ENCODE assay signal across 8 mouse cellular contexts in the genomic region with DNA sequence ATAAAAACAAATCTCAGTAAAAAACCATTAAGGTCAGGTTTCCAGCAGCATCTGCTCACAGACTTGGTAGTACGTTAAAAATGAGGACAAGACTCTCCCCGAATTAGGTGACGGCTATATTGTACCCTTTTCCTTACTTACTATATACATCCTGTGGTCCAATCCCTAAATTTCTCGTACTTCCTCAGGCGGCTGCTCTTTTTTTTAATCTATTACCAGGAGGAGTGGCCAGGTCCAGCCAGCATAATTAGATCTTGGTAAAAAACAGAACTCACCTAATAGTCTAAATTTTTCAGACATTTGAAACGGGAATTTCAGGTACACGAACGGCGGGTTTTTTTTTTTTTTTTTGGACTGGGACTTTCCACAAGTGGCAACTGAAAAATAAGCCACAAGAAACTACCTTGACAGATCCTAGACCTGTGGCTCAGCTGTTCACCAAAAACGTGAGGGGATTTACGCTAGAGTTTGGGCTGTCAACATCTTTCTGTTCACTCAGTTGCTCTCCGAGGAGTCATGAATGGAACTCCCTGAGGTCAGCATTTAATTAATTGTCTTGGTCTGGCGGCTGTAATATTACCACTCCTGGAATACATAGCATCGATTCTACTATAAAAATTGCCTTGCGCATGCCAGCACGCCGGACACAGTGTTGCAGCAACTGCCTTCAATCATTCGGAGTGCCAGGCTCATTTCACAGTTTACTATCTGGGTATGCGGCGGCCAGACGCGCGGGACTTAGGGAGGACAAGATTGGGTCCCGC. TPM values are rescaled to one million over a fixed set of nuclear protein-coding genes. Genes with fewer than 3 reads are reported as not detected.
DNase-seq lines count a peak whose midpoint lies in the region; ATAC-seq and TF ChIP-seq lines count a peak whose summit lies in the region.

No protein-coding gene starts in this region.

- H3K4me3 ChIP-seq in heart, postnatal 0 days (ENCODE audit: low read depth, low read length) = peak overlapping the region; percentile 85
- H3K4me3 ChIP-seq in G1E (ENCODE audit: low read depth, low read length) = peak overlapping the region; percentile 96
- peak overlapping the region; percentile 93 for H3K4me3 ChIP-seq in hindbrain, embryonic 12.5 days
- H3K4me3 ChIP-seq in midbrain, embryonic 12.5 days = peak overlapping the region; percentile 94

- H3K4me1 ChIP-seq in heart, postnatal 0 days (ENCODE audit: control insufficient read depth, insufficient read depth) = peaks cover 38% of the 10 kb centered on the region
- H3K4me1 ChIP-seq in G1E (ENCODE audit: insufficient read depth, low read depth, low read length) = peaks cover 72% of the 10 kb centered on the region
- peaks cover 55% of the 10 kb centered on the region for H3K4me1 ChIP-seq in hindbrain, embryonic 12.5 days
- peaks cover 52% of the 10 kb centered on the region for H3K4me1 ChIP-seq in midbrain, embryonic 12.5 days

- no peak; the same call in 1 of the 2 replicates for TF ChIP-seq EP300 in heart, postnatal 0 days (IDR thresholded peaks at IDR 0.05; ENCODE audit: low read depth)

- ATAC-seq in heart, postnatal 0 days (ENCODE audit: insufficient read depth, low read depth) = no peak
- ATAC-seq in G1E (ENCODE audit: extremely low read depth, insufficient number of reproducible peaks, low FRiP score, poor library complexity, severe bottlenecking) = no peak
- no peak for ATAC-seq in hindbrain, embryonic 12.5 days (ENCODE audit: low FRiP score)
- ATAC-seq in midbrain, embryonic 12.5 days (ENCODE audit: low FRiP score, low read depth) = no peak

- H3K9me3 ChIP-seq in heart, postnatal 0 days (replicated peaks; ENCODE audit: control insufficient read depth, low read length) = no peaks in the 10 kb centered on the region
- no peaks in the 10 kb centered on the region for H3K9me3 ChIP-seq in G1E (replicated peaks)
- no peaks in the 10 kb centered on the region for H3K9me3 ChIP-seq in hindbrain, embryonic 12.5 days (replicated peaks)
- no peaks in the 10 kb centered on the region for H3K9me3 ChIP-seq in midbrain, embryonic 12.5 days

- no peaks in the 10 kb centered on the region for H3K27me3 ChIP-seq in heart, postnatal 0 days (ENCODE audit: control insufficient read depth, insufficient read depth, low read length)
- H3K27me3 ChIP-seq in G1E (ENCODE audit: insufficient read depth, low read length) = no peaks in the 10 kb centered on the region
- H3K27me3 ChIP-seq in hindbrain, embryonic 12.5 days = no peaks in the 10 kb centered on the region
- 0 out of 2 replicates have a peak, but pooled peaks cover 4% of the 10 kb centered on the region for H3K27me3 ChIP-seq in midbrain, embryonic 12.5 days

- no peak for DNase-seq in heart, postnatal 0 days (ENCODE audit: low spot score)
- no peak for DNase-seq in heart, adult 9 months (ENCODE audit: low spot score in 2 of 2)
- DNase-seq in G1E (ENCODE audit: low spot score) (no peak), adipocyte (ENCODE audit: low spot score) (no peak)
- no peak for DNase-seq in adrenal gland, postnatal 14 days
- no peak for DNase-seq in urinary bladder, adult 2 months (ENCODE audit: low spot score)

- H3K36me3 ChIP-seq in heart, postnatal 0 days (replicated peaks; ENCODE audit: control insufficient read depth, insufficient read depth, low read length) = peaks cover 4% of the 10 kb centered on the region
- H3K36me3 ChIP-seq in G1E (replicated peaks) = peaks cover 35% of the 10 kb centered on the region
- H3K36me3 ChIP-seq in hindbrain, embryonic 12.5 days = 0 out of 2 replicates have a peak, but pooled peaks cover 4% of the 10 kb centered on the region
- peaks cover 4% of the 10 kb centered on the region; the same call in 1 of the 2 replicates for H3K36me3 ChIP-seq in midbrain, embryonic 12.5 days

- TF ChIP-seq CTCF in heart, postnatal 0 days (IDR thresholded peaks at IDR 0.05; ENCODE audit: low read depth) = no peak
- no peak for TF ChIP-seq CTCF in G1E (IDR thresholded peaks at IDR 0.05; ENCODE audit: low read depth, low read length)

- peak overlapping the region; percentile 80 for H3K27ac ChIP-seq in heart, postnatal 0 days (ENCODE audit: low read depth)
- 0 out of 2 replicates have a peak overlapping the region, but pooled peaks have one; percentile 36 for H3K27ac ChIP-seq in hindbrain, embryonic 12.5 days
- peak overlapping the region; percentile 26; the same call in 1 of the 2 replicates for H3K27ac ChIP-seq in midbrain, embryonic 12.5 days (replicated peaks)

- 13% methylated on average over 24 of the region's 24 CpGs for WGBS in heart, postnatal 0 days
- 17% methylated on average over 24 of the region's 24 CpGs for WGBS in hindbrain, embryonic 12.5 days
- 17% methylated on average over 24 of the region's 24 CpGs for WGBS in midbrain, embryonic 12.5 days

- peak overlapping the region; percentile 64 for H3K4me2 ChIP-seq in heart, postnatal 0 days (ENCODE audit: low read depth, low read length)
- H3K4me2 ChIP-seq in hindbrain, embryonic 12.5 days (replicated peaks) = peak overlapping the region; percentile 90
- peak overlapping the region; percentile 57 for H3K4me2 ChIP-seq in midbrain, embryonic 12.5 days (replicated peaks)

- no peak overlapping the region for H3K9ac ChIP-seq in heart, postnatal 0 days (replicated peaks; ENCODE audit: low read depth, low read length)
- H3K9ac ChIP-seq in hindbrain, embryonic 12.5 days = no peak overlapping the region
- H3K9ac ChIP-seq in midbrain, embryonic 12.5 days (replicated peaks) = no peak overlapping the region

RNA-seq across cellular contexts. Expression of gene Gtpbp1, which starts 0.8 kb away (rescaled TPM):
- 34.3 and 39.9 TPM in 2 replicates for total RNA-seq in heart, postnatal 0 days (2014; rRNA removed; ENCODE audit: low replicate concordance)
- 18.0 and 20.6 TPM in 2 replicates for polyA plus RNA-seq in heart, postnatal 0 days (2015; fragmentation: Nextera tagmentation; extraction: Ambion mirVana)
- total RNA-seq in G1E (2014; fragmentation: Nextera tagmentation) (63.7 and 74.7 TPM in 2 replicates), G1E (2017) (54.8 and 58.6 TPM in 2 replicates)
- 108 and 116 TPM in 2 replicates for polyA plus RNA-seq in G1E (2012)
- 41.4 and 45.5 TPM in 2 replicates for polyA plus RNA-seq in hindbrain, embryonic 12.5 days (2016; fragmentation: Nextera tagmentation; extraction: Ambion mirVana)
- polyA plus RNA-seq in midbrain, embryonic 12.5 days (2016; fragmentation: Nextera tagmentation; extraction: Ambion mirVana) = 44.8 and 51.0 TPM in 2 replicates
- 26.1 and 35.8 TPM in 2 replicates for total RNA-seq in adrenal gland, postnatal 14 days (2021)
- 20.0 and 32.1 TPM in 2 replicates for polyA plus RNA-seq in urinary bladder, adult 2 months (2012; rRNA removed)

RNA-seq across cellular contexts. Expression of gene Josd1, which starts 2.1 kb away (rescaled TPM):
- total RNA-seq in heart, postnatal 0 days (2014; rRNA removed; ENCODE audit: low replicate concordance) = 38.4 and 60.6 TPM in 2 replicates
- polyA plus RNA-seq in heart, postnatal 0 days (2015; fragmentation: Nextera tagmentation; extraction: Ambion mirVana) = 17.3 and 17.8 TPM in 2 replicates
- total RNA-seq in G1E (2014; fragmentation: Nextera tagmentation) = 19.1 and 23.3 TPM in 2 replicates
- 21.6 and 21.9 TPM in 2 replicates for total RNA-seq in G1E (2017)
- 16.7 and 22.6 TPM in 2 replicates for polyA plus RNA-seq in G1E (2012)
- polyA plus RNA-seq in hindbrain, embryonic 12.5 days (2016; fragmentation: Nextera tagmentation; extraction: Ambion mirVana) = 29.0 and 29.7 TPM in 2 replicates
- polyA plus RNA-seq in midbrain, embryonic 12.5 days (2016; fragmentation: Nextera tagmentation; extraction: Ambion mirVana) = 24.8 and 27.5 TPM in 2 replicates
- 38.0 and 43.9 TPM in 2 replicates for total RNA-seq in adrenal gland, postnatal 14 days (2021)
- polyA plus RNA-seq in urinary bladder, adult 2 months (2012; rRNA removed) = 30.1 and 34.1 TPM in 2 replicates

RNA-seq across cellular contexts. Expression of gene Tomm22, which starts 19.2 kb away (rescaled TPM):
- total RNA-seq in heart, postnatal 0 days (2014; rRNA removed; ENCODE audit: low replicate concordance) = 208 and 280 TPM in 2 replicates
- polyA plus RNA-seq in heart, postnatal 0 days (2015; fragmentation: Nextera tagmentation; extraction: Ambion mirVana) = 273 and 276 TPM in 2 replicates
- total RNA-seq in G1E (2014; fragmentation: Nextera tagmentation) (116 and 133 TPM in 2 replicates), G1E (2017) (144 and 169 TPM in 2 replicates)
- polyA plus RNA-seq in G1E (2012) = 103 and 140 TPM in 2 replicates
- polyA plus RNA-seq in hindbrain, embryonic 12.5 days (2016; fragmentation: Nextera tagmentation; extraction: Ambion mirVana) = 239 and 249 TPM in 2 replicates
- 252 and 269 TPM in 2 replicates for polyA plus RNA-seq in midbrain, embryonic 12.5 days (2016; fragmentation: Nextera tagmentation; extraction: Ambion mirVana)
- 116 and 120 TPM in 2 replicates for total RNA-seq in adrenal gland, postnatal 14 days (2021)
- 93.0 and 110 TPM in 2 replicates for polyA plus RNA-seq in urinary bladder, adult 2 months (2012; rRNA removed)

RNA-seq across cellular contexts. Expression of gene Cby1, which starts 30.8 kb away (rescaled TPM):
- total RNA-seq in heart, postnatal 0 days (2014; rRNA removed; ENCODE audit: low replicate concordance) = 31.9 and 35.1 TPM in 2 replicates
- polyA plus RNA-seq in heart, postnatal 0 days (2015; fragmentation: Nextera tagmentation; extraction: Ambion mirVana) = 53.8 and 55.9 TPM in 2 replicates
- total RNA-seq in G1E (2014; fragmentation: Nextera tagmentation) = 9.9 and 18.5 TPM in 2 replicates
- total RNA-seq in G1E (2017) = 44.7 and 54.5 TPM in 2 replicates
- polyA plus RNA-seq in G1E (2012) = 98.0 and 113 TPM in 2 replicates
- 63.7 and 69.0 TPM in 2 replicates for polyA plus RNA-seq in hindbrain, embryonic 12.5 days (2016; fragmentation: Nextera tagmentation; extraction: Ambion mirVana)
- 79.7 and 82.0 TPM in 2 replicates for polyA plus RNA-seq in midbrain, embryonic 12.5 days (2016; fragmentation: Nextera tagmentation; extraction: Ambion mirVana)
- total RNA-seq in adrenal gland, postnatal 14 days (2021) = 21.9 and 24.8 TPM in 2 replicates
- polyA plus RNA-seq in urinary bladder, adult 2 months (2012; rRNA removed) = 14.8 and 16.4 TPM in 2 replicates

RNA-seq across cellular contexts. Expression of gene Fam227a, which starts 31.1 kb away (rescaled TPM):
- total RNA-seq in heart, postnatal 0 days (2014; rRNA removed; ENCODE audit: low replicate concordance) = 1.7 and 1.9 TPM in 2 replicates
- polyA plus RNA-seq in heart, postnatal 0 days (2015; fragmentation: Nextera tagmentation; extraction: Ambion mirVana) = 0.31 and 0.48 TPM in 2 replicates
- total RNA-seq in G1E (2014; fragmentation: Nextera tagmentation) (0.90 and 3.4 TPM in 2 replicates), G1E (2017) (1.2 and 2.1 TPM in 2 replicates)
- polyA plus RNA-seq in G1E (2012) = 0.11 and 0.13 TPM in 2 replicates
- polyA plus RNA-seq in hindbrain, embryonic 12.5 days (2016; fragmentation: Nextera tagmentation; extraction: Ambion mirVana) = 5.5 and 5.9 TPM in 2 replicates
- polyA plus RNA-seq in midbrain, embryonic 12.5 days (2016; fragmentation: Nextera tagmentation; extraction: Ambion mirVana) = 4.6 and 5.4 TPM in 2 replicates
- 2.6 and 4.8 TPM in 2 replicates for total RNA-seq in adrenal gland, postnatal 14 days (2021)
- 3.3 and 3.4 TPM in 2 replicates for polyA plus RNA-seq in urinary bladder, adult 2 months (2012; rRNA removed)

Comparison
In these comparisons a context has a peak if more than half of its experiments do, and no peak if none do; other contexts are left out.
1. H3K27ac ChIP-seq: peak in every context shown above with its lines; median percentile 80 in heart, postnatal 0 days; 36 in hindbrain, embryonic 12.5 days; 26 in midbrain, embryonic 12.5 days.